Mouse (Mus musculus): ENCODE measurements around the gene Ap3b1. TPM values are rescaled to one million over a fixed set of nuclear protein-coding genes. Genes with fewer than 3 reads are reported as not detected.
A peak's percentile ranks its signal among the peaks of the same experiment; 100 is the strongest.
"Not testable (repeated sequence)": the region's sequence is repeated elsewhere in the genome, so short reads cannot be mapped to it uniquely, and the experiment has no call there.

Ap3b1 gene
- 10 to 100 TPM; 24.7 to 29.0 TPM for total RNA-seq (2021)

GRCm38 (mm10) chr13:94358401-94359265, at the start of gene Ap3b1:
Ap3b1 (plus strand) TSS chr13:94358960.
- intact Hi-C loops (cut with DNase I): loop anchor here (1.0 kb wide), 1 partner anchor 73 kb away; the partner anchor contains the start of gene Scamp1
- DNase-seq: peak; percentile 89 to 90

GRCm38 (mm10) chr13:94312812-94313211, 45.9 kb upstream of the Ap3b1 start:
- DNase-seq; intact Hi-C loops (cut with DNase I): not testable (repeated sequence)

GRCm38 (mm10) chr13:94316975-94317511, 41.7 kb upstream of the Ap3b1 start:
- intact Hi-C loops (cut with DNase I): no loop called here
- DNase-seq: no peak

GRCm38 (mm10) chr13:94321094-94321792, 37.5 kb upstream of the Ap3b1 start:
- DNase-seq: no peak

GRCm38 (mm10) chr13:94322475-94322874, 36.3 kb upstream of the Ap3b1 start:
- no peak for DNase-seq
- intact Hi-C loops (cut with DNase I): no loop called here

More at GRCm38 (mm10) chr13:94321094-94321792, 37.5 kb upstream of the Ap3b1 start:
- intact Hi-C loops (cut with DNase I): no loop called here

GRCm38 (mm10) chr13:94328063-94328462, 30.7 kb upstream of the Ap3b1 start:
- no peak for DNase-seq

DNA sequence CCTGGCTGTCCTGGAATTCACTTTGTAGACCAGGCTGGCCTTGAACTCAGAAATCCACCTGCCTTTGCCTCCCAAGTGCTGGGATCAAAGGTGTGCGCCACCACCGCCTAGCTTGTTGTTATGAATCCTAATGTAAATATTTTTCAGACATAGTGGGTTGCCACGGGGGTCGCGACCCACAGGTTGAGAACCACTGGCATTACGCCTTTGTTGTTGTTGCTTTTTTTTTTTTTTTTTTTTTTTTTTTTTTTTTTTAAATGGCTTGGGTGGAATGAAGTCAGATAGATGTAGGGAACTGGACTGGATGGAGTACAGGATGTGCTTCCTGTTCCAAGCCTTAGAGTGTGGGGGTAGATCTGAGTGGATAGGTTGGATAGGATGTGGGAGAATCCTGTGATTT, 29.8 kb upstream of the Ap3b1 start:
- DNase-seq; intact Hi-C loops (cut with DNase I): not testable (repeated sequence)

More at GRCm38 (mm10) chr13:94328063-94328462, 30.7 kb upstream of the Ap3b1 start:
- intact Hi-C loops (cut with DNase I): no loop called here

- no peak for DNase-seq
- intact Hi-C loops (cut with DNase I): no loop called here
Measured at GRCm38 (mm10) chr13:94330392-94330979, 28.3 kb upstream of the Ap3b1 start.

DNA sequence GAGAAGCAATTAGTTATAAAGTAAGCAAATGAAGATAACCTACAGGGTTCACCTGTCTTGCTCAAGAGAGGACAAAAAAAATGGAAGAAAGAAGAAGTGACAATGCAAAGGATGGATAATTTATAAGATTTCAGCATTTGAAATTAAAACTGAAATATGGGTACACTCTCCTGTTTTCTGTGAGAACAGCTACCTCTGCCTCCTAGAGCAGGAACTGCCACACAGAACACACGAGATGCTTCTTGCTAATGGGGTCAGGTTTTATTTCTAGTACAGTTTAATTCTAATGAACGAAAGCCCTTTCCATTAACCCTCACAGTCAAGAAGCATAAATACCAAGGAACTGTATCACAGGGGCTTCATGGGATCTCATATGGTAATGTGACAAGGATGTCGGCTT, 20.4 kb upstream of the Ap3b1 start:
- DNase-seq: no peak
- intact Hi-C loops (cut with DNase I): no loop called here

GRCm38 (mm10) chr13:94343192-94343591, 15.6 kb upstream of the Ap3b1 start:
- no peak for DNase-seq
- intact Hi-C loops (cut with DNase I): no loop called here

- DNase-seq; intact Hi-C loops (cut with DNase I): not testable (repeated sequence)
Measured at GRCm38 (mm10) chr13:94344600-94344999, 14.2 kb upstream of the Ap3b1 start.

GRCm38 (mm10) chr13:94354584-94354983, 4.2 kb upstream of the Ap3b1 start:
- intact Hi-C loops (cut with DNase I): no loop called here
- DNase-seq: no peak

GRCm38 (mm10) chr13:94358101-94358400, 709 bp upstream of the Ap3b1 start:
- no peak for DNase-seq
- intact Hi-C loops (cut with DNase I): loop anchor here (1.0 kb wide), 1 partner anchor 73 kb away; the partner anchor contains the start of gene Scamp1

- intact Hi-C loops (cut with DNase I): no loop called here
- DNase-seq: no peak
Measured at GRCm38 (mm10) chr13:94359282-94359920, 641 bp downstream of the Ap3b1 start.

DNA sequence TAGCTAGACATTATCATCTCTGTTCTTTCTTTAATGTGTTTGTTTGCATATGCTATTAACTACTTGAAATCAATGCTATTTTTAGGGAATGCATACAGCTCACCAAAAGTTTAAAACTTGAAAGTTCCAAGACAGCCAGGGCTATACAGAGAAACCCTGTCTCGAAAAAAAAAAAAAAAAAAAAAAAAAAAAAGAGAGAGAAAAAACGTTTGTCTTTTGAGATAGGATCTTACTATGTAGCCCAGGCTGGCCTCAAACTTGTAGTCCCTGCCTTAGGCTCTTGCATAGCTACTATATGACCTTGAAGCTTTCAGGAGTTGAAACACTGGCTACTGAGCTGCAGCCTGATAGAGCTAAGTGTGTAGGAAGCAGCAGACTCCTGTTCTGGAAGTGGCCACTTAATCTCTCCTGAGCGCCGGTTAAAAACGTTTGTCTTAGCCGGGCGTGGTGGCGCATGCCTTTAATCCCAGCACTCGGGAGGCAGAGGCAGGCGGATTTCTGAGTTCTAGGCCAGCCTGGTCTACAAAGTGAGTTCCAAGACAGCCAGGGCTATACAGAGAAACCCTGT, 2.3 kb downstream of the Ap3b1 start:
- DNase-seq: not testable (repeated sequence)
- intact Hi-C loops (cut with DNase I): loop anchor here (10.0 kb wide), 1 partner anchor 434 kb away; no protein-coding TSS in a partner anchor

DNA sequence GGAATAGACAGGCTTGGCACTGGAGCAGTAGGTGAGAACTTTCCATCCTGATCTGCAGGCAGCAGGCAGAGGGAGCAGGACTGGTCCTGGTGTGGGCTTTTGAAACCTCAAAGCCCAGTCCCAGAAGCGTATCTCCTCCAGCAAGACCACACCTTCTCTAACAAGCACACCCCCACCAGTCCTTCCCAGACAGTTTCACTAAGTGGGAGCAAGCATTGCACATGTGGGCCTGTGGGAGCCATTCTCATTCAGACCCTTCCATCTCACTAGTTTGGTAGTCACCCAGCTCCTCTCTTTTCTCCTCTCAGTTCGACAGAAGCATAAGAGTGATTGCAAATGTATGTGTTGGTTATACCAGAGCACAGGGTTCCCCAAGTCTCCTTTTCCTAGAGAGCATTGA, 5.6 kb downstream of the Ap3b1 start:
- no peak for DNase-seq
- intact Hi-C loops (cut with DNase I): loop anchor here (10.0 kb wide), 1 partner anchor 430 kb away; no protein-coding TSS in a partner anchor

GRCm38 (mm10) chr13:94365108-94365907, 6.5 kb downstream of the Ap3b1 start:
- intact Hi-C loops (cut with DNase I): loop anchor here (10.0 kb wide), 1 partner anchor 429 kb away; no protein-coding TSS in a partner anchor
- no peak for DNase-seq

GRCm38 (mm10) chr13:94367869-94368268, 9.1 kb downstream of the Ap3b1 start:
- no peak for DNase-seq
- intact Hi-C loops (cut with DNase I): loop anchor here (10.0 kb wide), 1 partner anchor 427 kb away; no protein-coding TSS in a partner anchor

DNA sequence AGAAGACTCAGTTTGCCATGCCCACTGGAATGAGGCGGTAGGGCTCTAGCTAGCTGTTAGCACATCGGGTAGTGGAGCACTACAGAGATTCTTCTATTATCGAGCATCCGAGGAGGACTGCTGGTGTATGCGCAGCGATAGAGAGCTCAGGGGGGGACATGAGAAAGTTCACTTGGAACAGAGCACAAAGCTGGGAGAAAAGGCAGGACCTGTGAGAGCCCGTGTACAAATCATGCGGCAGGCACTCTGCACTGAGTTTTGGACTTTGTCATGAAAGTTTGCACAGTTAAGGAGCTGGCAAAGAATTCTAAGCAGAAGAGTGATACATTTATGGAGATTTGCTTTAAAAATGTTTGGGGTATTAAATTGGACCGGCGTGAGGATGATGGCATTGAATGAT, 11.8 kb downstream of the Ap3b1 start:
- intact Hi-C loops (cut with DNase I): no loop called here
- no peak for DNase-seq

Data from heart, postnatal 36 days (tissue).